Mouse (Mus musculus): Measurements from ENCODE around the gene Adamts16.

- TF ChIP-seq CTCF (IDR thresholded peaks at IDR 0.05; ENCODE audit: borderline replicate concordance, control insufficient read depth, extremely low read depth, insufficient read depth, low read length, poor library complexity) (no peak), POLR2A (IDR thresholded peaks at IDR 0.05; ENCODE audit: control insufficient read depth, extremely low read depth, insufficient read depth, low read length, poor library complexity) (no peak)
These were observed 97.1 kb downstream of the Adamts16 start for GRCm38 (mm10) chr13:70744416-70745038.

Measured in thymus, adult 2 months (tissue).